Mouse (Mus musculus) kidney, adult 2 months (tissue): ENCODE data around the gene Dnajc27. TPM values are rescaled to one million over a fixed set of nuclear protein-coding genes. Genes with fewer than 3 reads are reported as not detected.

Experiments
- DNase-seq: peaks from one replicate; pipeline ENCODE4 v3.0.0; 2021
- H3K27ac ChIP-seq: fragments of 200-500 bp; 2 replicates; pipeline ENCODE4 v1.5.1; 2012; ENCODE audit warnings: low read depth, low read length, control low read depth, inconsistent platforms; ENCODE audit not compliant: insufficient read depth
- H3K27me3 ChIP-seq: fragments of 200-500 bp; replicated peaks from 2 replicates; pipeline ENCODE4 v1.6.1; 2012; ENCODE audit warnings: mild to moderate bottlenecking, moderate library complexity, low read length, inconsistent platforms; ENCODE audit not compliant: control insufficient read depth, insufficient read depth
- H3K36me3 ChIP-seq: fragments of 200-500 bp; 2 replicates; pipeline ENCODE4 v1.6.1; 2012; ENCODE audit warnings: mild to moderate bottlenecking, moderate library complexity, low read length, inconsistent platforms; ENCODE audit not compliant: control insufficient read depth, insufficient read depth
- H3K4me1 ChIP-seq: fragments of 200-500 bp; 2 replicates; pipeline ENCODE4 v1.6.1; 2011; ENCODE audit warnings: low read length; ENCODE audit not compliant: control insufficient read depth, insufficient read depth
- H3K4me3 ChIP-seq: fragments of 200-500 bp; 2 replicates; pipeline ENCODE4 v1.5.1; 2011; ENCODE audit warnings: mild to moderate bottlenecking, low read depth, low read length, control low read depth; ENCODE audit not compliant: insufficient read depth
- CTCF ChIP-seq: fragments of 200-500 bp; conservative IDR thresholded peaks from 2 replicates; pipeline ENCODE4 v1.5.1; 2011; ENCODE audit warnings: low read depth, mild to moderate bottlenecking, control low read depth, low read length, moderate library complexity, mixed read lengths; ENCODE audit not compliant: insufficient read depth, insufficient read length
- POLR2A ChIP-seq: fragments of 200-500 bp; IDR thresholded peaks from one replicate; pipeline ENCODE4 v1.6.1; 2011; ENCODE audit warnings: low read depth, low read length, control low read depth
- WGBS: fragments of 180-500 bp; shearing (Covaris S2); methylation state at CpG from one replicate; pipeline ENCODE4 v1.1.7; 2018; 5-methylcytosine and 5-hydroxymethylcytosine counted together
- polyA plus RNA-seq: library from polyadenylated mRNA; depleted of rRNA; stranded (reverse); fragments of >200 nt; gene quantifications from 2 replicates; pipeline ENCODE4 v1.2.3, GENCODE M21; 2012

Dnajc27 gene
- polyA plus RNA-seq, 1 experiment, result 4.3 TPM

GRCm38 (mm10) chr12:4065498-4065897, 16.9 kb upstream of the Dnajc27 start:
- no peak for TF ChIP-seq POLR2A
- TF ChIP-seq CTCF, result no peak
- Histone ChIP-seq H3K4me3 (no peak overlapping the region), H3K27me3 (no peaks in the 10 kb centered on the region), H3K4me1 (no peaks in the 10 kb centered on the region), H3K36me3 (no peaks in the 10 kb centered on the region), H3K27ac (no peak overlapping the region)
- no peak for DNase-seq
- WGBS, result 81% methylated on average over 2 of the region's 2 CpGs

DNA sequence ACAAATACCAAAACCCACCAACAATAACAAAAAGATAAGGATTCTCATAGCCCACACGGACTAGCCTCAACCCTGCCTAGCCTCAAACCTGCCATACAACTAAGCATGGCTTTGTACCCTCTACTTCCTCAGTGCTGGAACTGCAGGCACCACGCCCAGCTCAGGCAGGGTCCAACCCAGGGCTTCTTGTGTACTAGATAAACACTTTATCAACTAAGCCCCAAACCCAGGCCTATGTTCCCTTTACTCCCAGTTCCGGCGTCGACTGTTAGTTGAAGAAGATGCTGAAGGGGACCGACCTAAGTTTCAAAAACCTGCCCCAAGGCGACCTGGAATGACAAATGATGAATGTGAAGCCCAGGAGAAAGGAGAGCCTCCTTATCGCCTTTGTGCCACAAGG, 16.4 kb upstream of the Dnajc27 start:
- no peaks in the 10 kb centered on the region for H3K4me1 ChIP-seq
- no peak for TF ChIP-seq POLR2A
- no peak for TF ChIP-seq CTCF
- no peak overlapping the region for H3K4me3 ChIP-seq
- 72% methylated on average over 8 of the region's 8 CpGs for WGBS
- DNase-seq, result no peak
- no peaks in the 10 kb centered on the region for H3K36me3 ChIP-seq
- no peak overlapping the region for H3K27ac ChIP-seq
- H3K27me3 ChIP-seq, result no peaks in the 10 kb centered on the region

GRCm38 (mm10) chr12:4066681-4067459, 15.5 kb upstream of the Dnajc27 start:
- Histone ChIP-seq H3K4me1 (no peaks in the 10 kb centered on the region), H3K4me3 (no peak overlapping the region), H3K27me3 (no peaks in the 10 kb centered on the region), H3K36me3 (no peaks in the 10 kb centered on the region), H3K27ac (no peak overlapping the region)
- no peak for DNase-seq
- TF ChIP-seq CTCF (no peak), POLR2A (no peak)
- WGBS, result 78% methylated on average over 6 of the region's 6 CpGs

- no peaks in the 10 kb centered on the region for H3K36me3 ChIP-seq
- H3K27me3 ChIP-seq, result no peaks in the 10 kb centered on the region
- TF ChIP-seq CTCF, result no peak
- TF ChIP-seq POLR2A, result no peak
- no peaks in the 10 kb centered on the region for H3K4me1 ChIP-seq
- H3K27ac ChIP-seq, result no peak overlapping the region
- no peak for DNase-seq
- no peak overlapping the region for H3K4me3 ChIP-seq
- WGBS, result 68% methylated on average over 4 of the region's 4 CpGs
These were observed 13.8 kb upstream of the Dnajc27 start for GRCm38 (mm10) chr12:4068551-4068950.

DNA sequence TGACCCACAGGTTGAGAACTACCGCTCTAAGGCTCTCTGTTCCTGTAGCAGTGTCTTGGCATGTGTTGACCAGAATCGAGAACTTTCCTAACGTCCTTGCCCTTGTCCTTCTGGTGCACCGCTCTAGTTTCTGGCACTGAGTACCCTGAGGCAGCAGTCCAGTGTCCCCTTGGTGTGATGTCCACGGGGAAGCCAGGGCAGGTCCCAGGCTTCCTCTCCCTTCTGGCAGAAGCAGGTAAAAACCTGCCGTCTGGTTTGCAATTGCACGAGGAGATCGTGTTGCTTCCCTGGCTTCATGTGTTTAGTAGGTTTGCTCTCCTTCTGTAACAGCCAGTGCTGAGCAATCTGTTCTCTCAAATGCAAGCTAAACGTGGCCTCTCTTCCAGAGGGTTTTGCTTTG, 10.7 kb upstream of the Dnajc27 start:
- H3K4me1 ChIP-seq, result no peaks in the 10 kb centered on the region
- no peaks in the 10 kb centered on the region for H3K36me3 ChIP-seq
- WGBS, result 70% methylated on average over 9 of the region's 9 CpGs
- H3K27ac ChIP-seq, result no peak overlapping the region
- DNase-seq, result no peak
- TF ChIP-seq CTCF, result no peak
- TF ChIP-seq POLR2A, result no peak
- H3K4me3 ChIP-seq, result no peak overlapping the region
- H3K27me3 ChIP-seq, result no peaks in the 10 kb centered on the region

GRCm38 (mm10) chr12:4075407-4075806, 7.0 kb upstream of the Dnajc27 start:
- no peaks in the 10 kb centered on the region for H3K36me3 ChIP-seq
- no peaks in the 10 kb centered on the region for H3K4me1 ChIP-seq
- DNase-seq, result no peak
- no peaks in the 10 kb centered on the region for H3K27me3 ChIP-seq
- H3K4me3 ChIP-seq, result no peak overlapping the region
- no peak for TF ChIP-seq POLR2A
- no peak for TF ChIP-seq CTCF
- no peak overlapping the region for H3K27ac ChIP-seq
- WGBS, result 70% methylated on average over 8 of the region's 8 CpGs

- Histone ChIP-seq H3K4me3 (no peak overlapping the region), H3K27me3 (no peaks in the 10 kb centered on the region), H3K36me3 (no peaks in the 10 kb centered on the region), H3K27ac (no peak overlapping the region), H3K4me1 (no peaks in the 10 kb centered on the region)
- no peak for TF ChIP-seq POLR2A
- no peak for TF ChIP-seq CTCF
- DNase-seq, result no peak
These were observed 6.0 kb upstream of the Dnajc27 start for GRCm38 (mm10) chr12:4076383-4076782.

GRCm38 (mm10) chr12:4078069-4078468, 4.3 kb upstream of the Dnajc27 start:
- Histone ChIP-seq H3K27me3 (no peaks in the 10 kb centered on the region), H3K36me3 (no peaks in the 10 kb centered on the region), H3K27ac (no peak overlapping the region), H3K4me1 (no peaks in the 10 kb centered on the region), H3K4me3 (no peak overlapping the region)
- WGBS, result 42% methylated on average over 1 of the region's 1 CpGs
- no peak for DNase-seq
- no peak for TF ChIP-seq CTCF
- TF ChIP-seq POLR2A, result no peak
